Mouse (Mus musculus): ENCODE measurements at regions not wholly inside any gene's neighbourhood (a gene's known extent, or its start where the extent isn't known, plus 50 kb on each side); places are given as distances from the start of the nearest gene placed in this dataset.

DNA sequence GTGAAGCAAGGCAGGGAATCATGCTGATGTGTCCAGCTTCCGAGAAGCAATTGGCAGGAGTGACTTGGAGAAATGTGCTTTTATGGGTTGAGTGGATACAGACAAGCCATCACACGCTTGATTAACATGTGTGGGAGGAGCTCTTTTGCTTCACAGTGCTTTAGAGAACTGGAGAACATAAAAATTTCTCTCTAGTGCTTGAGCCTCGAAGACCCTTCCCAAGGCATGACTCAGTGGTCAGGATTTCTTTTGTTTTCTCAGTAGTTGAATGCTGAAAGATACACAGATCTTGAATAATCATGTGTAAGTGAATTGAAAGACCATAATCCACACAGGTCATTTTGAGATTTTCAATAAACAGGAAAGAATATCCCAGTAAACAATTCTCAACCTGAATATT, 721.9 kb downstream of the Hace1 start:
- no peak for TF ChIP-seq MAX (IDR thresholded peaks at IDR 0.05; ENCODE audit: low read length)
- no peak for TF ChIP-seq CTCF (conservative IDR thresholded peaks at IDR 0.05 in 1 of 2, IDR thresholded peaks at IDR 0.05 in 1 of 2; ENCODE audit: low read depth in 2 of 2, low read length in 2 of 2)
- TF ChIP-seq POLR2A (IDR thresholded peaks at IDR 0.05; ENCODE audit: low read depth, low read length) = no peak
